Mouse (Mus musculus): ENCODE measurements around the gene Aldh3b1. TPM values are rescaled to one million over a fixed set of nuclear protein-coding genes. Genes with fewer than 3 reads are reported as not detected.
"Not testable (repeated sequence)": the region's sequence is repeated elsewhere in the genome, so short reads cannot be mapped to it uniquely, and the experiment has no call there.

Gene Aldh3b1
- polyA plus RNA-seq, 1 experiment from 2014 or later, result 22.2 TPM

DNA sequence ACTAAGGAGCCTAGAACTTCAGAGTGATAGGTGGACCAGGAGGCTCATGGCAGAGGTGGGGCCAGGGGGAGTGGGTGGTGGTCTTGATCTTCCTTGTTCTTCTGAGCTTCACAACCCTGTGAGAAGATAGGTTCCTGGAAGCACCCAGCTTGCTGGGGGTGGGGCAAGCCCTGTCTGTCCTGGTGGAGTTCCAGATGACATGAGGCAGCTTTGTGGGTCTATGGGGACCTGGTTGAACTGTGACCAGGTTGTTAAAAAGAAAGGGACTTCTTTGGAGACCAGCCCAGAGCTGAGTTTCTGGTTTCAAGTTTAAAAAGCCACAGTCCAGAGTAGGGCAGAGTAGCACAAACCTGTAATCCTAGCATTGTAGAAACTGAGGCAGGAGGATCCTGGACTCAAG lies 29.4 kb upstream of the Aldh3b1 start:
- CTCF ChIA-PET, result interaction anchor here (1.4 to 3.5 kb wide), 4 partner anchors 12 to 54 kb away, joined by 3 to 15 read pairs (median 6); no protein-coding TSS in a partner anchor
- ATAC-seq (no peak), DNase-seq (ENCODE audit: low read depth, low spot score) (no peak)
- H3K27me3 ChIP-seq, result peaks cover 14% of the 10 kb centered on the region
- POLR2A ChIA-PET, result no interaction called here
- no peak for TF ChIP-seq CTCF (IDR thresholded peaks at IDR 0.05)
- in situ Hi-C loops (cut with MboI; ENCODE audit: low pct_unique_long_range_greater_than_20kb), result no loop called here

DNA sequence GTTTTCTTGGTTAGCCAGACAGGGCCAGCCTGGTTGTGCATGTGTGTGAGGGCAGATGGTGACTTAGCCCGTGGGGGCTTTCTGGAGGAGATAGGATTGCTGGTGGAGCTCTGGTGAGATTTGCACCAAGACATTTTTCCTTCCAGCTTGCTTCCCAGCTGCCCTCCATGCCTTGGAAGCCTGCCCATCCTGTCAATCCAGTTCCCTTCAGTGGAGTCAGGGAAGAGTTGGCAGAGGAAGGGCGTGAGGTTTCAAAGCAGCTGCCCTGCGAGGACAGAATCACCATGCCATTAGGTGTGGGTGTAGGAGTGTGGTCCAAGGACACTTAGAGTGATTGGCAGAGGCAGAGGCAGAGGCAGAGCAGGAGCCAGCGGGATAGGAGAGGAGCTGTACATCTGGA lies 28.9 kb upstream of the Aldh3b1 start, which contains the start of gene Aldh3b3:
Gene Aldh3b3, plus strand, starts transcription at position 176 of the 400 bp plus-strand sequence.
- peaks cover 20% of the 10 kb centered on the region for H3K27me3 ChIP-seq
- POLR2A ChIA-PET, result no interaction called here
- in situ Hi-C loops (cut with MboI; ENCODE audit: low pct_unique_long_range_greater_than_20kb), result no loop called here
- DNase-seq (ENCODE audit: low read depth, low spot score) (no peak), ATAC-seq (no peak)
- CTCF ChIA-PET, result interaction anchor here (1.4 to 3.5 kb wide), 3 partner anchors 12 to 55 kb away, joined by 3 to 15 read pairs (median 4); no protein-coding TSS in a partner anchor
- TF ChIP-seq CTCF (IDR thresholded peaks at IDR 0.05), result no peak

DNA sequence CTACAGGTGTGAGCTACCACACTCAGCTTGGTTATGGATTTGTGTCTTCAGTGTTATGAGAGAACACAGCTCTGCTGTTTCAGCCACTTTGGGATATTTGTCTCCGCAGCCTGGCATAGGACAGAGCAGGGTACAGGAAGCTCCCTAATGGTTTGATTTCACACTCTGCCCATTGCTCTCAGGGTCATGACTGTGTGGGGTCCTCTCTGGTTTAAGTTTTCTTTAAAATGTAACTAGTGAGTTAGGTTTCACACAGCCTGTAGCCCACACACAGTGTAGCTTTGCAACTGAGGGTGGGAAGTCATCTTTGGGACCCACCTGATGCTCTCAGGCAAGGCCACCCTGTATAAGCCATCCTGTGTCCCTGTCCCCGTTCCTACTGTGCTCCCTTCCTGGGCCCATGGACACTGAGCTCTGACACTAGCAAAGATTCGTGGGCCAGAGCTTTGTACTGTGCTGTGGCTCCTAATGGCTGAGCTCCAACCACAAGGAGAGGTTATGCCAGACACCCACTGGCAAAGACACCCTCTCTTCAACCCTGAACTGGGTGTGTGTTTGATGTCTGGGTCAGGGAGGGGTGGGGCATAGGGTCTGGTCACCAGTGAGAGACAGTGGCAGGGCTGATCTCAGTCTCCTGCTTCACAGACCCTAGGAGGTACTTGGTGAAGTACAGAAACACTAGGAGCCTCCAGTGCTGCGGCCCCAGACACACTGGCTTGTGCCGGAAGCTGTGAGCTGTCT lies 27.9 kb upstream of the Aldh3b1 start:
- ATAC-seq; in situ Hi-C loops (cut with MboI; ENCODE audit: low pct_unique_long_range_greater_than_20kb); DNase-seq (ENCODE audit: low read depth, low spot score); POLR2A ChIA-PET: not testable (repeated sequence)
- H3K27me3 ChIP-seq, result peaks cover 15% of the 10 kb centered on the region
- CTCF ChIA-PET, result interaction anchor here (1.4 to 3.5 kb wide), 2 partner anchors 11 to 23 kb away, joined by 4 to 15 read pairs; no protein-coding TSS in a partner anchor

DNA sequence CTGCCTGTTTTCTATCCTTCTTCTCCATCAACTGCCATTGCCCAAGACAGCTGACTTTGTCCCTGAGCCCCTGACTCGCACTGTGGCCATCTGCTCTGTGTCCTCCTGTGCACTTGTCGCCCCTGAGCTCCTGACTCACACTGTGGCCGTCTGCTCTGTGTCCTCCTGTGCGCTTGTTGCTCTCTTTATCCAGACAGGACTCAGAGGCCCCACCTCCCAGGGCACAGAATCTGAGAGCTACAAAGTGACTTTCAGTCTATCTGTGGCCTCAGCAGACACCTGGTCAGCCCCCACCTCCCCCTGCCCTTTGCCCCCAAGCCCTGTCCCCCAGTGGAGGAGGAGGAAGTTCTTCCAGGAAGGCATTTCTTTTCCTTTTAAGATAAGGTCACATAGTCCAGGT lies 26.2 kb upstream of the Aldh3b1 start:
- POLR2A ChIA-PET, result interaction anchor here (0.7 kb wide), 1 partner anchor 9 kb away, joined by 4 read pairs; no protein-coding TSS in a partner anchor
- in situ Hi-C loops (cut with MboI; ENCODE audit: low pct_unique_long_range_greater_than_20kb), result no loop called here
- H3K27me3 ChIP-seq, result peaks cover 15% of the 10 kb centered on the region
- CTCF ChIA-PET, result interaction anchor here (0.8 to 1.3 kb wide), 2 partner anchors 9 to 17 kb away, joined by 3 read pairs; no protein-coding TSS in a partner anchor
- no peak for TF ChIP-seq CTCF (IDR thresholded peaks at IDR 0.05)
- DNase-seq (ENCODE audit: low read depth, low spot score) (no peak), ATAC-seq (no peak)

DNA sequence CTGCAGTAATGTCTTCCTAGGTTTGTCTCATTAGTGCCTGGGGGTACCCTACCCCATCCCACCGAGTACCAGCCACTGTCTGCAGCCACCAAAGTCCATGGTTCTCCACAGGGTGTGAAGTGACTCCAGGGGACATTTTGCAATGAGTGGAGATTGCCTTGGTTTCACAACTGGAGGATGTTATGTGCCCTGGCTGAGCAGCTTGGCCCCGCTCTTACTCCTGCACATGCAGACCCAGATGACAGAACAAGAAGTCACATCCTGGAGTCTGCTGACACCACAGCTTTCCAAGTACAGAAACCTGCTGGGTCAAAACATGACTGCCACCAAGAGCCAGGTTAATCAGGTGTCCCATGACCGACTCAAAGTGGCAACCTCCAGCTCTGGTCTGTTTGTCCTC lies 25.4 kb upstream of the Aldh3b1 start:
- ATAC-seq (no peak), DNase-seq (ENCODE audit: low read depth, low spot score) (no peak)
- H3K27me3 ChIP-seq, result peaks cover 12% of the 10 kb centered on the region
- ChIA-PET CTCF (interaction anchor here (1.0 to 1.3 kb wide), 3 partner anchors 9 to 25 kb away, joined by 3 to 5 read pairs (median 3); no protein-coding TSS in a partner anchor), POLR2A (no interaction called here)
- in situ Hi-C loops (cut with MboI; ENCODE audit: low pct_unique_long_range_greater_than_20kb), result no loop called here
- TF ChIP-seq CTCF (IDR thresholded peaks at IDR 0.05), result no peak

DNA sequence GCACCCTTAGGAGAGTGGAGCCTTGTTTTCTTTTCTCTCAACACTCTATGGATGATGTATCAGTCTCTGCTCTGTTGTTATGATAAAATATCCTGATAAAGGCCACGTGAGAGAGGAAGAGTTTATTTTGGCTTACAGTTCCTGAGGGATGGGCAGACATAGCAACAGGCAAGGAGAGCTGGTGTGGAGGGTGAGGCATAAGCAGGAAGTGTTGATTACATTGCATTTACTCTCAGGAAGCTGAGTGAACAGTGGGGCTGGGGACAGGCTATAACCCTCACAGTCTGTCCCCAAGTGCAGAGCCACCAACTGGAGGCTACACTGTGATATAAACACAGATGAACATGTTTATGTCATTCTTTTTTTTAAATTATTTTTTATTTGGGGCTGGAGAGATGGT lies 22.5 kb upstream of the Aldh3b1 start:
- CTCF ChIA-PET, result interaction anchor here (1.0 to 2.2 kb wide), 4 partner anchors 22 to 41 kb away, joined by 3 to 10 read pairs (median 5); no protein-coding TSS in a partner anchor
- in situ Hi-C loops (cut with MboI; ENCODE audit: low pct_unique_long_range_greater_than_20kb), result no loop called here
- ATAC-seq (no peak), DNase-seq (ENCODE audit: low read depth, low spot score) (no peak)
- H3K27me3 ChIP-seq, result peaks cover 12% of the 10 kb centered on the region
- POLR2A ChIA-PET, result no interaction called here
- no peak for TF ChIP-seq CTCF (IDR thresholded peaks at IDR 0.05)

DNA sequence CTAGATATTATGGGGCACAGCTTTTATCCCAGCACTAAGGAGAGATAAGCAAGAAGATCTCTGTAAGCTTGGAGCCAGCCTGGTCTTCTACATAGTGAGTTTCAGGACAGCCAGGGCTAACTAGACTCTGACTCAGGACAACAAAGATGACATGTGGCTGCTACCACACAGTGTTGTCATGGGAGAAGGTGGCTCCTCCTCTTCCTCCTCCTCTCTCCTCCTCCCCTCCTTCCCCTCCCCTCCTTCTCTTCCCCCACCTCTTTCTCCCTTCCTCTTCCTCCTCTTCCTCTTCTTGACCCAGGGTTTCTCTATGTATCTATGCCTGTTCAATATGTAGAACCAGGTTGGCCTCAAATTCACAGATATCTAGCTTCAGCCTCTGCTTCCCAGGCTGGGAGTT lies 21.9 kb upstream of the Aldh3b1 start:
- no peak for TF ChIP-seq CTCF (IDR thresholded peaks at IDR 0.05)

DNA sequence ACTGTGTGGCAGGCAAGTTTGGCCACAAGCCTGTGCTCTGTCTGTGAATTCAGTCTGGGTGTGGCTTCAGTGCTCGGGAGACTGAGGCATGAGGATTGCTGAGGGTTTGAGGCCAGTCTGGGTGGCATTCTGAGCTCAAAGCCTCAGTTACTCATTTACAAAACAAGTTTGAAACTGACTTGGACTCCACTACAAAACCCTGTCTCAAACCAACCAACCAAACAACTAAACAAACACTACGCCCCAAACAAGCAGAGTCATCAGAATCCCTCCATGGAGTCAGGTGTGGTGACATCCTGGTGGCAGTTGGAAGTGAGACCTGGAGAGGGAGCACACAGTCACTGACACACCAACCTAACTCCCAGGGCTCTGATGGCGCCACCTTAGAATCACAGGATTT lies 20.7 kb upstream of the Aldh3b1 start:
- DNase-seq (ENCODE audit: low read depth, low spot score), result no peak
- ChIA-PET POLR2A (no interaction called here), CTCF (interaction anchor here (1.6 to 2.2 kb wide), 2 partner anchors 19 to 30 kb away, joined by 3 to 10 read pairs; no protein-coding TSS in a partner anchor)
- TF ChIP-seq CTCF (IDR thresholded peaks at IDR 0.05), result no peak
- H3K27me3 ChIP-seq, result peaks cover 8% of the 10 kb centered on the region
- no peak for ATAC-seq
- in situ Hi-C loops (cut with MboI; ENCODE audit: low pct_unique_long_range_greater_than_20kb), result no loop called here

More for the DNA sequence above, 21.9 kb upstream of the Aldh3b1 start:
- no peak for ATAC-seq
- peaks cover 9% of the 10 kb centered on the region for H3K27me3 ChIP-seq
- ChIA-PET CTCF (interaction anchor here (1.0 to 2.2 kb wide), 5 partner anchors 23 to 178 kb away, joined by 3 to 10 read pairs (median 4); partner anchors contain the start of genes Gm49405 and Nudt8), POLR2A (no interaction called here)
- DNase-seq (ENCODE audit: low read depth, low spot score), result no peak
- in situ Hi-C loops (cut with MboI; ENCODE audit: low pct_unique_long_range_greater_than_20kb), result no loop called here

DNA sequence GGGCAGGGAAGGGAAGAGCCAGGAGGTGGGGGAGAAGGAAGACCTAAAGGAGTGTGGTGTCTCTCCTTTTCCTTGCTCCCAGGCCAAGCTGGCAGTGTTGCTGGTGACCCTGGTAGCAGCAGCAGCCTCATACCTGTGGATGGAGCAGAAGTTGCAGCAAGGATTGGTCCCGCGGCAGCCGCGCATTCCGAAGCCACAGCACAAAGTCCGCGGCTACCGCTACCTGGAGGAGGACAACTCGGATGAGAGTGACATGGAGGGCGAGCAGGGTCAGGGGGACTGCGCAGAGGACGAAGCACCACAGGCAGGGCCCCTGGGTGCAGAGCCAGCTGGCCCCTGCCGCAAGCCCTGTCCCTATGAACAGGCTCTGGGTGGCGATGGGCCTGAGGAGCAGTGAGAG lies 18.9 kb upstream of the Aldh3b1 start:
- CTCF ChIA-PET, result interaction anchor here (1.6 to 3.0 kb wide), 2 partner anchors 21 to 65 kb away, joined by 3 to 26 read pairs; partner anchors contain the start of gene Ndufv1
- no peak for TF ChIP-seq CTCF (IDR thresholded peaks at IDR 0.05)
- no peak for DNase-seq (ENCODE audit: low read depth, low spot score)
- POLR2A ChIA-PET, result no interaction called here
- H3K27me3 ChIP-seq, result peaks cover 7% of the 10 kb centered on the region
- ATAC-seq, result no peak
- in situ Hi-C loops (cut with MboI; ENCODE audit: low pct_unique_long_range_greater_than_20kb), result loop anchor here (5.0 kb wide), 1 partner anchor 34 kb away; no protein-coding TSS in a partner anchor

DNA sequence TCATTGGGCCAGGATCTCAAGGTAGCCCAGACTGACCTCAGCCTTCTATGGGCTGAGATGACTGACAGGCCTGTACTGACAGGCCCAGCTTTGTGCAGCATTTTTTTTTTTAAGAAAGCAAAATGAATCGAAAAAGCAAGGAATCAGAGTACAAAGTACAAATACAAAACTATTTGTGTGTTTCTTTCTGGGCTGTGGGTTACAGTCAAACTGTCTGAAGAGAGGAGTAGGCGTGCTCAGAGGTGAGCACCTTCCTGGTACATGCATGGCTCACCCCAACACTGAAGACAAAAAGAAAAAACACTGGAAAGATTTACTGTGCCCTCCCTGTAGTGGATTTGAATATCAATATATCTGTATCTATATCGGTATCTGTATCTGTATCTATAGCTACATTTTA lies 18.2 kb upstream of the Aldh3b1 start:
- no peak for TF ChIP-seq CTCF (IDR thresholded peaks at IDR 0.05)
- ATAC-seq (no peak), DNase-seq (ENCODE audit: low read depth, low spot score) (no peak)
- H3K27me3 ChIP-seq, result peaks cover 6% of the 10 kb centered on the region
- in situ Hi-C loops (cut with MboI; ENCODE audit: low pct_unique_long_range_greater_than_20kb), result loop anchor here (5.0 kb wide), 1 partner anchor 34 kb away; no protein-coding TSS in a partner anchor
- POLR2A ChIA-PET, result no interaction called here
- CTCF ChIA-PET, result interaction anchor here (1.0 to 3.0 kb wide), 12 partner anchors 16 to 104 kb away, joined by 3 to 32 read pairs (median 4); partner anchors contain the start of genes Gm49405, Ndufv1, Nudt8 and Tbx10

Measured in Patski (cell line).